Mouse (Mus musculus) forebrain, embryonic 10.5 days (tissue): ENCODE measurements around the gene Pou6f1. TPM values are rescaled to one million over a fixed set of nuclear protein-coding genes. Genes with fewer than 3 reads are reported as not detected.
"Not testable (repeated sequence)": the region's sequence is repeated elsewhere in the genome, so short reads cannot be mapped to it uniquely, and the experiment has no call there.

Source experiments
- DNase-seq: peaks from one replicate; pipeline ENCODE4 v3.0.0-alpha.2; 2017; ENCODE audit warnings: low spot score; ENCODE audit errors: extremely low spot score
- H3K27ac ChIP-seq: fragments of 300-500 bp; sonication (generic); 2 replicates; pipeline ENCODE4 v1.5.1; 2016; ENCODE audit warnings: mild to moderate bottlenecking
- H3K27me3 ChIP-seq: fragments of 300-500 bp; sonication (generic); 2 replicates; pipeline ENCODE4 v1.6.1; 2016; ENCODE audit warnings: mild to moderate bottlenecking; ENCODE audit not compliant: poor library complexity, severe bottlenecking
- H3K36me3 ChIP-seq: fragments of 300-500 bp; sonication (generic); replicated peaks from 2 replicates; pipeline ENCODE4 v1.6.1; 2016; ENCODE audit warnings: mild to moderate bottlenecking, moderate library complexity
- H3K4me1 ChIP-seq: fragments of 300-500 bp; sonication (generic); 2 replicates; pipeline ENCODE4 v1.6.1; 2016
- H3K4me3 ChIP-seq: fragments of 300-500 bp; sonication (generic); 2 replicates; pipeline ENCODE4 v1.5.1; 2016; ENCODE audit warnings: mild to moderate bottlenecking, moderate library complexity
- H3K9me3 ChIP-seq: fragments of 300-500 bp; sonication (generic); 2 replicates; pipeline ENCODE4 v1.6.1; 2016; ENCODE audit warnings: mild to moderate bottlenecking, moderate library complexity
- WGBS: fragments of 180-500 bp; shearing (Covaris S2); methylation state at CpG from one replicate; pipeline ENCODE4 v1.1.7; 2016; 5-methylcytosine and 5-hydroxymethylcytosine counted together
- polyA plus RNA-seq: library from polyadenylated mRNA; unstranded; fragments of >200 nt; fragmentation: Nextera tagmentation; extraction: Ambion mirVana; gene quantifications from 2 replicates; pipeline ENCODE4 v1.2.1, GENCODE M21; 2016

The Pou6f1 gene
- polyA plus RNA-seq, 1 experiment from 2014 or later = 4.9 TPM

- DNase-seq = no peak
- 0 out of 2 replicates have a peak, but pooled peaks cover 2% of the 10 kb centered on the region for H3K9me3 ChIP-seq
- no peak overlapping the region for H3K27ac ChIP-seq
- H3K4me1 ChIP-seq = no peaks in the 10 kb centered on the region
- 83% methylated on average over 5 of the region's 5 CpGs for WGBS
- H3K36me3 ChIP-seq = no peaks in the 10 kb centered on the region
- no peaks in the 10 kb centered on the region for H3K27me3 ChIP-seq
- no peak overlapping the region for H3K4me3 ChIP-seq
These were observed 41.9 kb downstream of the Pou6f1 start for GRCm38 (mm10) chr15:100557705-100558433.

DNA sequence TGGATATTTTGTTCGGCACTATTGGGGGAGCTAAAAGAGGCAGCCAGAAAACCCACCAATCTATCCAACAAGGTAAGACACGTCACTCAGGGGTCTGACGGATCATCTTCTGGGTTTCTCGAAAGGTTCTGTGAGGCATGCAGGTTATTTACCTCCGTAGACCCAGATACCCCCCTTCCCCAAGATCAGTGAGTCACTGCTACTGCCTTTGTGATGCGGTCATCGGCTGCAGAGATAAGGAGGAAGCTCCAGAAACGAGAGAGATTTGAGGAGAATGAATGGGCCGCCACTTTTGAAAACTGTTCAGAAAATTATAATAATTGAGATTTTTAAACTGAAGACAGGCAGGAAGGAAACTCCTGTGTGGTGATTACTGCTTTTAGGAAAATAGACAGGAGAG is 43.4 kb downstream of the Pou6f1 start:
- WGBS = 88% methylated on average over 9 of the region's 9 CpGs
- no peaks in the 10 kb centered on the region for H3K36me3 ChIP-seq
- no peak for DNase-seq
- H3K27me3 ChIP-seq = no peaks in the 10 kb centered on the region
- H3K4me1 ChIP-seq = peaks cover 6% of the 10 kb centered on the region
- H3K9me3 ChIP-seq = 0 out of 2 replicates have a peak, but pooled peaks cover 2% of the 10 kb centered on the region
- no peak overlapping the region for H3K4me3 ChIP-seq
- H3K27ac ChIP-seq = no peak overlapping the region

DNA sequence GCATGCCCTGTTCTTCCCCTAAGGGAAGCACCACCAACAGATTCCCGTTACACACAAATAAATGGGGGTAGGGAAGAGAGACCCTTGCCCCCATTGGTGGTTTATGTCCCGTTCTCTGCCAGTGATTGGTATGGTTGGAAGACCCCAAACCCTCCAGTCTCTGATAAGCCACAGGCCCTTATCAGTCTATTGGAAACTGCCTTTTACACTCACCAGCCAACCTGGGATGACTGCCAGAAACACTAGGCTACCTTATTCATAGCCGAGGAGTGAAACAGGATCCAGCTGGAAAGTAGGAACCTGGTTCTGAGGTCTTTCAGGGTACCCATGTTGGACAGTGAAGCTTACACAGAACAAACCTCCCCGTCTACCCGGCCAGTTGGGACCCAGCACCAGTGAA is 43.8 kb downstream of the Pou6f1 start:
- H3K4me1 ChIP-seq = peaks cover 10% of the 10 kb centered on the region
- H3K27ac ChIP-seq = no peak overlapping the region
- 0 out of 2 replicates have a peak, but pooled peaks cover 2% of the 10 kb centered on the region for H3K9me3 ChIP-seq
- no peak for DNase-seq
- H3K27me3 ChIP-seq = no peaks in the 10 kb centered on the region
- WGBS = 96% methylated on average over 5 of the region's 5 CpGs
- no peak overlapping the region for H3K4me3 ChIP-seq
- no peaks in the 10 kb centered on the region for H3K36me3 ChIP-seq

DNA sequence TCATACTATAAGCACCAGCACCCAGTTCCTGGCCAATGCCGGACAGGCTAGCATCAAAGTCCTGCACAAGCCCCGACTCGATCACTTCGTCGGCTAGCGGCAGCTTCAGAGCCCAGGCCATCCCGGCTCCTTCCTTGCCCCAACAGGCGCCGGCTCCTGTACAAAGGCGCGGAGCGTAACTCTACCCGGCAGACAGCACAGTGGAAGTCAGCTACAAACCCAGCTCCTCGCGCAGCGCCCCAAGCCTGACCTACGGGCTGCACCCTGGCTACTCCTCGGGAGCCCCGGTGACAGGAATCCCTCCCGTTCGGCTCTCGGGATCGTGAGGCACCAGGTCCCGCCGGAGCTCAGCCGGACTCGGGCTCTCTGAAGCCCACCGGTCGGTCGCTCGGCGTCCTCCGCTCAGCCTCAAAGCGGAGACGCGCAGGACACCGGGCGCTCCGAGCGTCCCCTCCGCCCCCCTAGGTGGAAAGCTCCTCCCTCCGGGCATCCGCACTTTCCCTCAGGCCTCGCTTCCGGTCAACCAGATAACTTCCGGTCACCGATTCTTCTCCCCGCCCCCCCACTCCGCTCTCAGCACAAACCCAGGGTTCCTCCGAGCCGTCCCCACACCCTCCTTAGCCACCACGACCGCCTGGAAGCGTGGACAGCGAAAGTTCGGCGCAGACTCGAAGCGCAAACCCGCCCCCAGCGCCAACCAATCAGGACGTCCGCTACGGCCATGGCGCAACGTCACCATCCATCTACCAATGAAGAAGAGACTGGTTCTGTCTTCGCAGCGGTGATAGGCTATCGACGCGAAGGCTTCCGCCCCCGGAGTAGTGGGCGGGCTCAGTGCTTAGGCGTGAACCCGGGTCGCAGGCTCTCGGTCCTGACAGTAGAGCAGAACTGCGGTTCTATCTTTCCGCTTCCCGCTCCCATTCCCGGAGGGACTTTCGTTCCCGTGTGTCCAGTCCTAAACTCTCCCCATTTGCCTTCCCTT is 48.2 kb downstream of the Pou6f1 start, which contains the start of gene Tfcp2:
TSS of gene Tfcp2 (minus strand) at position 683 of the 982 bp plus-strand sequence.
- Histone ChIP-seq H3K36me3 (peaks cover 38% of the 10 kb centered on the region), H3K4me3 (peak within 1 kb of the TSS; percentile 89), H3K27ac (peak within 1 kb of the TSS; percentile 95), H3K27me3 (no peaks in the 10 kb centered on the region), H3K4me1 (peaks cover 20% of the 10 kb centered on the region), H3K9me3 (0 out of 2 replicates have a peak, but pooled peaks cover 2% of the 10 kb centered on the region)
- WGBS = under 1% methylated on average over 84 of the region's 84 CpGs
- peak; percentile 99 for DNase-seq

DNA sequence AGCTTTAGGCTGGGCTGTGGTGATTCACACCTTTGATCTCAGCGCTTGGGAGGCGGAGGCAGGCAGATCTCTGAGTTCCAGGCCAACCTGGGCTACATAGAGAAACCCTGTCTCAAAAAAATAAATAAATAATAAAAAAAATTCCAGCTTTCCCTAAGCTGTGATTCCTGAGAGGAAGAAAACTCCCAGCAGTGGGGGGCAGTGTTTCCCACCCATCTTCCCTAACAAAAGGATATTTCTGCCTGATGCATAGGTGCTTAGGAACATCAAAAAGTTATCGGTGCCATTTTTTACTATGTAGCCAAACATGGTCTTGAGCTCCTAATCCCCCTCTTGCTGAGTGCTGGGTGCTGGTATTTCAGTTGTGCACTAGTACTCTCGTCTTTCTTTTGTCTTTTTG is 49.5 kb downstream of the Pou6f1 start:
- H3K36me3 ChIP-seq = peaks cover 52% of the 10 kb centered on the region
- H3K27ac ChIP-seq = no peak overlapping the region
- peaks cover 20% of the 10 kb centered on the region for H3K4me1 ChIP-seq
- no peaks in the 10 kb centered on the region for H3K27me3 ChIP-seq
- 95% methylated on average over 4 of the region's 4 CpGs for WGBS
- H3K9me3 ChIP-seq = peaks cover 13% of the 10 kb centered on the region
- peak overlapping the region; percentile 89 for H3K4me3 ChIP-seq
- DNase-seq = no peak

DNA sequence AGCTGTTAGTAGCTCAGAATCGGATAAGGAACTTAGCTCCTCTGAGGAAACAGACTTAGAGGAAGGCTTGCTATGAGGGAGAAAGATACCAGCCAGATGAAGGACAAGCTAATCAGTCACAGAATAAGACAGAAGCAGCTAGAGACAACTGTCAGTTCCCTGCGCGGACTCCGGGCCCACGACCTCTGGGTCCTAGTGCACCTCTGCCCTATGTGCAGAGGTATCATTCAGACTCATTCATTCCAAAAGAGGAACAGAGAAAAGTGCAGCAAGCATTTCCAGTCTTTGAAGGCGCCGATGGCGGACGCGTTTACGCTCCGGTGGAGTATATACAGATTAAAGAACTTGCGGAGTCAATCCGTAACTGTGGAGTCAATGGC is 56.1 kb downstream of the Pou6f1 start:
- not testable (repeated sequence) for H3K4me1 ChIP-seq, DNase-seq
- over 99% methylated on average over 14 of the region's 14 CpGs for WGBS

DNA sequence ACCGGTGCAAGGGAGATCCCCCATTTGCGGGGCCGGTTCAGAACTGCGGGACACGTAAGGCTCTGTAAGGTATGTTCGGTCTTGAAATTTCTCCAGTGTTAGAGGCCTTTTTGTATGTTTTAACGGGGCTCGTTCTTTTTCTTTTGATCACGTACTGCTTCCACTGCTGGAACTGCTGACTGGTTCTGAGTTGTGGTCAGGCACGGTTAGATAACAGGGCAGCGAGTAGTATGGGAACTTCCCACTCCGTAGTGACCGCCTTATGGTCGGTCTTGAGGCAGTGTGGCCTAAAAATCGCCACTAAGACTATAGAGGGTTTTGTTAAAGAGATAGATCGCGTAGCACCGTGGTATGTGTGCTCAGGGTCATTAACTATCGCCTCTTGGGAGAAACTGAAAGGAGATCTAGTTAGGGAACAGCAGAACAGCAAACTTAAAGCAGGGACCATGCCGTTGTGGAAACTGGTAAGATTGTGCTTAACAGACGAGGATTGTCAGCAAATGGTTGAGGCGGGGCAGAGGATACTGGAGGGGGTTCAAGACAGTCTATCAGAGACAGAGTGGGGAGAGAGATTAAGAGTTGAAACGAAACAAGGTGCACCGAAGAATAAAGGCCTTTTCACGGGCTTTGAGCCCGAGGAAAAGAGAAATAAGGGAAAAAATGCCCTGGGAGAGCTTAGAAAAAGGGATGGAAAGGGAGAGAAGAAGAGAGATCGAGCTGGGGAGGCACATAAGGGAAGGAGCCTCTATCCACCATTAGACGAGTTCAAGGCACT is 56.7 kb downstream of the Pou6f1 start:
- WGBS = 96% methylated on average over 28 of the region's 28 CpGs
- not testable (repeated sequence) for H3K4me3 ChIP-seq
- H3K36me3 ChIP-seq = peaks cover 84% of the 10 kb centered on the region

More for the DNA sequence above, 56.1 kb downstream of the Pou6f1 start:
- H3K27me3 ChIP-seq, H3K27ac ChIP-seq, H3K4me3 ChIP-seq: not testable (repeated sequence)
- Histone ChIP-seq H3K36me3 (peaks cover 90% of the 10 kb centered on the region), H3K9me3 (peaks cover 33% of the 10 kb centered on the region)

GRCm38 (mm10) chr15:100541426-100541825 is 58.4 kb downstream of the Pou6f1 start:
- Histone ChIP-seq H3K4me1 (no peaks in the 10 kb centered on the region), H3K27ac (no peak overlapping the region), H3K36me3 (peaks cover 76% of the 10 kb centered on the region), H3K4me3 (no peak overlapping the region), H3K27me3 (no peaks in the 10 kb centered on the region), H3K9me3 (peaks cover 33% of the 10 kb centered on the region)
- WGBS = 91% methylated on average over 4 of the region's 4 CpGs
- DNase-seq = no peak

More for the DNA sequence above, 56.7 kb downstream of the Pou6f1 start:
- DNase-seq, H3K27me3 ChIP-seq, H3K4me1 ChIP-seq, H3K27ac ChIP-seq: not testable (repeated sequence)
- H3K9me3 ChIP-seq = peaks cover 33% of the 10 kb centered on the region

- DNase-seq, H3K27me3 ChIP-seq, H3K4me1 ChIP-seq, H3K4me3 ChIP-seq, H3K27ac ChIP-seq: not testable (repeated sequence)
- WGBS = 89% methylated on average over 1 of the region's 1 CpGs
- H3K9me3 ChIP-seq = peaks cover 29% of the 10 kb centered on the region
- H3K36me3 ChIP-seq = peaks cover 76% of the 10 kb centered on the region
These were observed 58.8 kb downstream of the Pou6f1 start for GRCm38 (mm10) chr15:100541001-100541400.

DNA sequence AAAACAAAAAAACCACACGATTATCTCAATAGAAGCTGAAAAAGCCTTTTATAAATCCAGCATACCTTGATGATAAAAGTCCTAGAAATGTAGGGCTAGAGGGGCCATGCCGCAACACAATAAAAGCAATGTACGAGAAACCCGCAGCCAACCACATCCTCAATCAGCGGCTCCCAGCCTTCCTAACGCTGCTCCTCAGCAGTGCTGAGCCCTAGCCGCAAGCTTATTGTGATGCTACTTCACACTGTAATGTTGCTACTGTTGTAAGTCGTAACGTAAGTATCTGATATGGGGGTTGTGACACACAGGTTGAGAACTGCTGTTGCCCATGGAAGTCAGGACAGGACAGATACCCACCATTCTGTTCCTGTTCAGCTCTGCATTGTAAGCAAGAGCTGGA is 60.4 kb downstream of the Pou6f1 start:
- whole genome bisulfite sequencing = 98% methylated on average over 9 of the region's 9 CpGs
- no peaks in the 10 kb centered on the region for H3K27me3 ChIP-seq
- peaks cover 78% of the 10 kb centered on the region for H3K36me3 ChIP-seq
- H3K4me1 ChIP-seq = no peaks in the 10 kb centered on the region
- H3K27ac ChIP-seq = no peak overlapping the region
- H3K4me3 ChIP-seq = no peak overlapping the region
- no peak for DNase-seq
- H3K9me3 ChIP-seq = peaks cover 18% of the 10 kb centered on the region; the same call in 1 of the 2 replicates

GRCm38 (mm10) chr15:100537913-100538312 is 61.9 kb downstream of the Pou6f1 start:
- Histone ChIP-seq H3K4me3 (no peak overlapping the region), H3K4me1 (no peaks in the 10 kb centered on the region), H3K36me3 (peaks cover 72% of the 10 kb centered on the region), H3K27ac (no peak overlapping the region), H3K9me3 (peaks cover 9% of the 10 kb centered on the region; the same call in 1 of the 2 replicates), H3K27me3 (no peaks in the 10 kb centered on the region)
- 84% methylated on average over 6 of the region's 6 CpGs for WGBS
- DNase-seq = no peak

DNA sequence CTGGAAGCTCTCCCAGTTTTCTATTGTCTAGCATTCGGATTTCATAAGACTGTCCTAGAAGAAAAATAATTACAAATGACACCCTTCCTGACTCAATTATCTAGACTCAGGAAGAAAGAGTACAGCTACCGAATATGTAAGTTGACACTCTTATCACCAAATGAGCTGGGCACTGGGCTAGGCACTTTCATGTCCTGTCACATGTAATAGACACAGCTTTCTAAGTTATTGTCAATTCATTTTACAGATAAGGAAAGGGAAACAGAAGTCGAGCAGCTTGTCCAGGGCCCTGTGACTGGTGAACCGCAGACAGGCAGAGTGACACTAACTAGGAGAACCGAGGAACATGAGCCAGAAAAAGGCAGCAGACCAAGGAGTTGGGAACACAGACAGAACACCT is 71.9 kb downstream of the Pou6f1 start:
- Histone ChIP-seq H3K27me3 (no peaks in the 10 kb centered on the region), H3K9me3 (no peaks in the 10 kb centered on the region), H3K4me1 (no peaks in the 10 kb centered on the region), H3K36me3 (peaks cover 49% of the 10 kb centered on the region), H3K4me3 (no peak overlapping the region), H3K27ac (no peak overlapping the region)
- WGBS = 94% methylated on average over 5 of the region's 5 CpGs
- DNase-seq = no peak
